Mouse (Mus musculus): ENCODE results near the gene Amd1.

Gene Amd1

GRCm38 (mm10) chr10:40256716-40257115, 45.3 kb downstream of the Amd1 start:
- peak in 1 of 2 experiments; percentile 8 for DNase-seq (ENCODE audit: low spot score in 2 of 2)

DNA sequence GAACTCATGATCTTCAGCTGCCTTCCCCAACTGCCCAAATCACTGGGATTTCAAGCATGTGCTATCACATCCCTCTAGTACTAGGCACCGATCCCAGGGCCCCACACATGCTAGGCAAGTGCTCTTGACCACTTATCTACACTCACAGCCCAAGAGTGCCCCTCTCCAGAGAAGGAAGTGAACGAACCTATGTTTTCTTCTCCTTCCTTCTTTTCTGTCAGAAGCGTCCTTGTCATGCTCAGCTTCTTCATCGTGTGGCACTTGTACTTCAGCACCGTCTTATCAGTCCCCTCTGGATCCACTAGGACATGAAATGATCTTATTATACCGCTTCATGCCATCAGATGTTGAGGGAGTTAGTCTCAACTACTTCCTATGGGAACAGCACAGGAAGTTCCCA, 51.0 kb downstream of the Amd1 start:
- DNase-seq (ENCODE audit: low spot score in 2 of 2), result no peak

DNA sequence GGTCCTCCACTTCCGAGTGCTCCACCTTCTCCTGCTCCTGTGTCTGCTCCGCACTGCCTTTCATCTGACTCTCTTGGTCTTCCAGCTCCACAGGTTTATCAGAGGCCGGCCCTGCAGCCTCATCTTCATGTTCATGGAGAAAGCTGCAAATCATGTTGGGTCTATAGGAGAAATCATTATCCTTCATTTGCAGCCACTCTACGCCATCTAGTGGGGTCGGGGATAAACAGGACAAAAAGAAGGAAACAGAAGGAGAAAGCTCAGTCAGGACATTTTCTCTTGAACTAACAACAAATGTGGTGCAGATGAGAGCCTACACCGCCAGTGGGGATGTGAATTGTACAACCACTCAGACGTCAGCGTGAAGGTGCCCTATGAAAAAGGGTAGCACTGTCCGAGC, 52.4 kb downstream of the Amd1 start:
- DNase-seq (ENCODE audit: low spot score in 2 of 2), result peak in 1 of 2 experiments; percentile 21

DNA sequence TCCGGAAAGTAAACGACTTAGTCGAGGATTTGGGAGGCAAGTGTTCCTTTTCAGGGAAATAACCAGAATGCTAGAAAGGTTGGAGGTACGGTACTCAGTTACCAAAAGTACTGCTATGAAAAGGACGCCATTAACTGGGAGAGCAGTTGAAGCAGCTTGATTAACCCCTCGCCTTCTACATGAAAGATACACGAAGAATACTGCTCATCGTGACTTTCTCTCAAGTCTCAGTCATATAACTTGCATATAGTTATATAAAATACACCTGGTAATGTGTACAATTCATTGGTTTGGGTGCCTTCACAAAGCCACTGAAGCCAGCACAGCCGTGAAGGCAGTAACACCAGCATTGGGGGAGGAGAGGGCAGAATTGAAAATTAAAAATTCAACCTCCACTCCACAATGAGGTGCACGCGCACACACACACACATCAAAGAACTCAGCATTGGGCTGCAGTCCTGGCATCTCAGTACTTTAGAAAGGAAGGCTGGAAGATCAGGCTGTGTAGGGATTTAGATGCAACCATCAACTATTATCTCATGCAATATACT, 54.7 kb downstream of the Amd1 start:
- no peak for DNase-seq (ENCODE audit: low spot score in 2 of 2)

DNA sequence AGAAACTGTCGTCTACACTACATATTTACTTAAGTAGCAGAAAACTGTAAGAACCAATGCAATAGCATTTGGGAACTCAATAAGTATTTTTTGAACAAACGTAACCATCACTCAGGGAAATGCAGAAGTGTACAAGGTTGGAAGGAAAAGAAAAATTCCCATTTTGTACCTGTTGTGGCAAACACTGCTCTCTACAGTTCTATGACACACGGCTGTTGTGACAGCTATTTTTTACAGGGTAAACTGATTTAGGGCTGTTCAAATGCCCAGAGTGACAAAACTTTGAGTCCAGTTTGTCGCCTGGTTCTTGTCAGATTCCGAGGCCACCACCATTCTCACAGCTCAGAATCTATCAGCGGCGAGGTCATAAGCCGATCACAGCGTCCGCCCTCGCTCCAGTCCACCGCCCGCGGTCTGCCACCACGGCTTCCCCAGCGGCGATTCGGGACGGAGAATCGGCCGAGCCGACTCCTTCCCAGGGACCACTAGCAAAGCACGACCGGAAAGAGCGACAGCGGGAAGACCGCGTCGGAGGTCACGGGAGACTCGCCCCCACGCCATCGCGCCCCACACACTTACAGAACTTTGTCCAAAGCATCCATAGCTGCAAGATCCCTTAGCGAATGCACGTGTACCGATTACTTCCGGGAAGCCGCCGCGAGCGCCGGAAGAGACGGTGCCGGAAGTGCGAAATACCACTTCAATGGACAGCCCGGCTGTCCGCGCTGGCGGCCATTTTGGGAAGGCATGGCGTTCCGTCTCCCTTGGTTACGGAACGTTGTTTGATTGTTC, 55.4 kb downstream of the Amd1 start, which contains the start of gene Rpf2:
Gene Rpf2, minus strand, starts transcription at position 663 of the 792 bp plus-strand sequence.
- DNase-seq (ENCODE audit: low spot score in 2 of 2), result peak; percentile 62 to 64

DNA sequence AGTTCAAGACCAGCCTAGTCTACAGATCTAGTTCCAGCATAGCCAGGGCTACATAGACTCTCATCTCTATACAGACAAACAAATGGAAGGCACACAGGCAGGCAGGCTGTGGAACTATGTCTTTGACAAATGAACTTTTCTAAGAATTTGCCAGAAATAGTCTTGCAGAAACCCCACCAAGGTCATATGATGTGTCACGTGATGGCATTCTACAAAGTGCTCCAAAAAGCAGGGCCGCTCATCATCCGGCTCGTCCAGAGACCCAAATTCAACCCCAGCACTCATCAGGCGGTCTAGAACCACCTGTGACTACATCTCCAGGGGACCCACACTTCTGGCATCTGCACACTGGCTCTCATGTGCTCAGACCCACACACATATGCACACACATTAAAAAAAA, 64.2 kb downstream of the Amd1 start:
- DNase-seq (ENCODE audit: low spot score in 2 of 2), result no peak

Data from frontal cortex, postnatal 25 days (tissue).